Mouse (Mus musculus) urinary bladder, adult 18-20 months (tissue): Measurements from ENCODE around the gene Cct3.
"Not testable (repeated sequence)": the region's sequence is repeated elsewhere in the genome, so short reads cannot be mapped to it uniquely, and the experiment has no call there.

Experiments used
- DNase-seq, 2 experiments: peaks; one replicate each; pipeline ENCODE4 v3.0.0; 2022; ENCODE audit warnings: low spot score in 2 of 2, mixed read lengths in 2 of 2

The Cct3 gene

DNA sequence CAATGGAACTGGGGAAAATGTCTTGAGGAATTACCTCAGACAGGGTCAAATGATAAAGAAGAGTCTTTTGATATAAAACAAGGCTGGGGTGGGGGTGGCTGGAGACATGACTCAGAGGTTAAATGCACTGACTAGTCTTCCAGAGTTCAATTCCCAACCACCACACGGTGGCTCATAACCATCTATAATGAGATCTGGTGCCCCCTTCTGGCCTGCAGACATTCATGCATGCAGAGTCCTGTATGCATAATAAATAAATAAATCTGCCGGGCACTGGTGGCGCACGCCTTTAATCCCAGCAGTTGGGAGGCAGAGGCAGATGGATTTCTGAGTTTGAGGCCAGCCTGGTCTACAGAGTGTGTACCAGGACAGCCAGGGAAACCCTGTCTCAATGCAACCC is 4.9 kb upstream of the Cct3 start:
- DNase-seq = no peak

- not testable (repeated sequence) for DNase-seq
Observed at GRCm38 (mm10) chr3:88295272-88295671, 1.6 kb upstream of the Cct3 start.

DNA sequence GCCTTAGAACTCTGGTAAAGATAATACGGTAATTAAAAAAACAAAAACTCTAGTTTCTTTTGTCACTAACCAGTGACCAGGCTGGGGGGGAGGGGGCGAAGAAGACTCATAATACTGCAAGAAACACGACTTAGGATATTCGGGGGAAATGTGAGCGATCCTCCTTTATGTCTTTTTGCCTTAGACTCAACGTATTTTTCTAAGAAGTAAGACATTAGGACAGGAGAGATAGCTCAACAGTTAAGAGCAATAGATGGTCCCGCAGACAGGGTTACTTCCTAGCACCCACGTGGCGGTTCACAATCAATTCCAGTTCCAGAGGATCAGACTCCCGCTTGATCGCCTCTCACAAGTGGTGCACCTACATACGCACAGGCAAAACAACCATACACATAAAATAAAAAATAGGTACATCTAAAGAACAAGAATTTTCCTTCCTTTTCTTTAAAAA is 781 bp upstream of the Cct3 start:
- no peak for DNase-seq

DNA sequence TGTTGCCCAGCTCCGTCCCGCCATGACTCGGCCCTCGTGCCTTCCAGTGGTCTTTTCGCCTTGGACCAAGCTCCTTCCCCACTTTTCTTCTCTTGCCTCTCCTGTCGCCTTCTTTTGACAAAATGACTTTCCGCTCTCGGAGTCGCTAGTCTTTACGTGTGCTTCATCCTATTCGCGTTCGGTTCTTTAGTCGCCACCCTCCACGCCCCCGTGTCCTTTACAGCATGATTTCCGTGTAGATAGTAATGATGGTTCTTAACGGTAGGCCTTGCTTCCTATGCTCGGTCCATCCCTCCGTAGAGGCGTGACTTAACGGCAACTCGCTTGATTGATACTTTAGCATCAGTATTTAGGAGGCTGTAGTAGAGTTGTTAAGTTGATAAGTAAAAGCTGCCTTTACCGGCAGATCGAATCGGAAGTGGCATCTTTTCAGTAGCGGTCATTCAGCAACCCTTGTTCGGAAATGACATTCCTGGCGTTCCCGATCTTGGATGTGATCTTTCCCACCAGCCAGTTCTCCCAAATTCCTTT is 470 bp downstream of the Cct3 start:
- no peak for DNase-seq

DNA sequence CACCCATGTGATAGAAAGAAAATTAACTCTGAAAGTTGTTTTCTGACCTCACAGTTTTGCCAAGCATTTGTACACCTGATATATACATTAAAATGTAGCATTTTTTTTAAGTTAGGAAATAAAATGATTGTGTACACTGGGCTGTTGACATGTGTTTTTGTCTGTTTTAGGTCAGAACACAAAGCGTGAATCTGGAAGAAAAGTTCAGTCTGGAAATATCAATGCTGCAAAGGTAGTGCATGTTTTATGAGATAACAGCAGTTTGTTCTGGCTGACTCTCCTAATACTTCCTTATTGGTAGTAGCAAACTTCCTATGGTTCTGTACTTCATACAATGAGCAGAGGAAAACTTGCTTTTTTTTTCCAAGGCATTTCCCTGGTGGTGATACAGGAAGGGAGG is 2.3 kb downstream of the Cct3 start:
- DNase-seq = no peak

DNA sequence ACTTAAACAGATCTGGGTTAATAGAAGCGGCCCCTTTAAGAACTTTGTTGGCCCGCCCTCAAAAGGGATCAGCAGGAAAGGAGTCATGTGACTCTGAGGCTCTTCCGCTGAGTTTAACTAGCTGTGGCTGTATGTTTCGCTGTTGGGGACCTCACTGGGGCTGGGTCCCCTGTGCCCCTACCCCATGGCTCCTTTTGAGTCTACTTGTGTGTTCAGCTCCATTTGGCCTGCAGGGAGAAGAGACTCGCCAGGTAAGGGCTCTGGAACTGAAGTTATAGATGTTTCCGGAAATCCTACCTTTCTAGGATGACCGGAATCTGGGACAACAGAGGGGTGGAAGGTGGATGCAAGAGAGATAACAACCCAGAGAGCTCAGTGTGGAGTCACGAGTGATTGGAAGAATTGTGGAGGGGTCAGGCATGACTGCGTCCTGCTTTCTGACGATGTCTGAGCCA is 28.1 kb downstream of the Cct3 start, which contains the start of gene Glmp:
TSS of gene Glmp (plus strand) at position 73 of the 455 bp plus-strand sequence.
- peak; percentile 35 to 43 for DNase-seq

DNA sequence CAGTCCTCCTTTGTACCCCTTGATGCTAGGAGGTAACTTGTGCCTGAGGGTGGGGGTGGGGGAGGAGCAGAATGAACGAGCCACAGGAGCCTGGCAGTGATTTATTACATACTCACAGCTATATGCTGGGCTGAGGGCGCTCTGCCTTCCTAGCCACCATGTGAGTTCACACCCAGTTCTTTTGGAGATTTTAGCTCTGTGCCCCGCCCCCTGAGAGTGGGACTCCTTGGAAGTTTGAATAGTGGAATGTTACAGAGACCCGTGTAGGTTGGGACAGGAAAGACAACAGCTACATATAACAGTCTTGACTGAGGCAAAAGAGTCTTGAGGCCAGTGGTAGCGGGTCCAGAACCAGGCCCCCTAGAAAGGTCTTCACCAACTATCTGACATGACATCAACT is 32.0 kb downstream of the Cct3 start:
- no peak for DNase-seq

- DNase-seq = no peak
Observed at GRCm38 (mm10) chr3:88331282-88331681, 34.4 kb downstream of the Cct3 start.

DNA sequence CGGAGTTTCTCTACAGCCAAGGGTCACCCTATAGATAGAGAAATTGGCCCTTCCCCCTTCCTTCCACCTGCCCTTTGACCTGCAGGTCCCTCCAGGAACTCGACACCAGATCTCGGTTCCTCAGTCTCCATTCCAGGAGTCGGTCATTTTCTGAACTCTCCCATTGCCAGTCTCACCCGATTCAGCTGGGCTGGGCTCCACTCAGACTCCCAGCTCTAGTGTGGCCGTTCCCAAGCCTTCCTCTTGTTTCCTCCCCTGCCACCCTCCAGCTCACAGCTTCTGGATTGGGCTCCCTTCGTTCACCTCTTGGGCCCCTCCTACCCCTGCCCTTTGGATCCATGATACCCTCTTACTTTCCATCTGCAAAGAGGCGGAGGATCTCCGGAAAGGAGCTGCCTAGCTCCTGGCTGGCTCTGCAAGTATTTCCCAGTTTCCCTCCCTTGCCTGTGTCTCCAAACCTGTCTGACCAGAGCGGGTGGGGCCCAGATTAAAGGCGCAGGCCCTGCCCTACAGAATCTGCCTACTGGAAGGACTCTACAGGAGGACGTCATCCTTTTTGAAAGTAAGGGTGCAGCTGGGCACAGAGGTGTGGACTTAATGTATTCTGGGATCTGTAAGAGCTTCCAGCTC is 37.2 kb downstream of the Cct3 start:
- DNase-seq = peak; percentile 52 to 59

DNA sequence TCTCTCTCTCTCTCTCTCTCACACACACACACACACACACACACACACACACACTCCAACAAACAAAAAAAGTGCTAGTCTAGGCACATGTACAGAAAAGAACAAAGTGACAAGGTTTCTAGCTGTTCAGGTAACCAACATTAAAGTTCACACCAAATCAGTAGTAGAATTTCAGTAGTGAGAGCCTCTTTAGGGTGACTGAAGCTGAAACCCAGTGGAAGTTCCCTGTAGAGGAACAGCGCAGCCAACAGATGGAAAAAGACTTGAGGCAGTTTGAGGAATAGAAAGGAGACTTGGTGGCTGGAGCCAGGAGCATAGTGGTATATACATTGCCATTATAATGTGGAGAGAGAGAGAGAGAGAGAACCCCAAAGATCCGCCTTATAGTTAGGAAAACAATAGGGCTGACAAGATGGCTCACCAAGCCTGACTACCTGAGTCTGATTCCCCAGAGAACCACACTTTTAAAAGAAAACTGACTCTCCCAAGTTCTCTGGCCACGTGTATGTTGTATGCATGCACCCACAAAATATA is 38.1 kb downstream of the Cct3 start:
- DNase-seq = no peak

- no peak for DNase-seq
Observed at GRCm38 (mm10) chr3:88335436-88336053, 38.6 kb downstream of the Cct3 start.

GRCm38 (mm10) chr3:88336058-88337013 is 39.4 kb downstream of the Cct3 start, which contains the start of the genes Tmem79 and Smg5:
Tmem79 (minus strand) TSS chr3:88336148.
Smg5 (plus strand) TSS chr3:88336260.
- peak; percentile 92 to 96 for DNase-seq

- DNase-seq = no peak
Observed at GRCm38 (mm10) chr3:88337367-88338020, 40.6 kb downstream of the Cct3 start.

DNA sequence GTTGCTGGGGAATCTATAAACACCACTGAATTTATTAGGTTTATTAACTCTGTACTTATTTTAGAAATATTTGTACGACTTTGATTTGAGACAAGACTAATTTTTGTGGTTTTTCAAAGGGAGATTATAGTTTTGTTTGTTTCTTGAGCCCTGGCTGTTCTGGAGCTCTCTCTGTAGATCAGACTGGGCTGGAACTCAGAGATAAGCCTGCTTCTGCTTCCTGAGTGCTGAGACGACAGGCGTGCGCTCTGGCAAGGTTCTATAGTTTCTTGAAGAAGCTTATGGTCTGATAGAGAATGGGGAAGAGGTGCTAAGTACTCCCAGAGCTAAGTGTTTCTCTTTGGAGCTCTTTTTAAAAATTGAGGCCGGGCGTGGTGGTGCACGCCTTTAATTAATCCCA is 41.4 kb downstream of the Cct3 start:
- no peak for DNase-seq

DNA sequence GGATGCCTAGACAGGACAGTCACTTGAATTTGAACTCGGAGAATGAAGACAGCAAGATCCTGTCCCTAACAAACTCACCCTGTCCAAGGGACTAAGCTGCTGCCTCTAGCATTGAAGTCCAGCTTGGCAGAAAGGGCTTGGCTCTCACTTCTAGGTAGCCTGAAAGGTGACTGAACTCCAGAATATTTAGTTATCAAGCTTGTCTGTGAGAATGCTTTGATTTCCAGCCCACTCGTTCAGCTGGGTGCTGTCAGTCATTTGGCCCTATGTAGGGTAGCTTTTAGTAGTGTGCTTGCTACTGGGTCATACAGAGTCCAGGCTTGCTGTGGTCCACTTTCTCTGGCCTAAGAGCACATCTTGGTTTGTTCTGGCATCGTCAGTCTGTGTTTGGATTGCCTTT is 42.1 kb downstream of the Cct3 start:
- DNase-seq = no peak

DNA sequence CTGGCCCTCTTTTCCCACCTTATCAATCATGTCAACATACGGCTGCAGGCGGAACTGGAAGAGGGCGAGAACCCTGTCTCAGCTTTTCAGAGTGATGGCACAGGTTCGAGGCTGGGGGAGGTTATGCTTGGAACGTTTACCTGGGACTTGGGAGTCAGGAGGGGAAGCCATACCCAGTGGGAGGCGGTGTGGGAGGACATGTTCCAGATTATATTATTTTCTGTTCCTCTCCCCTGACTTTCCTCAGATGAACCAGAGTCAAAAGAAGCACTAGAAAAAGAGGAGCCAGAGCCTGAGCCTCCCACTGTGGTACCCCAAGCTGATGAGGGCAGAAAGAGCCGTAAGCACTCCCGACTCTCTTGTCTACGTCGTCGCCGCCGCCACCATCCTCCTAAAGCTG is 53.8 kb downstream of the Cct3 start:
- no peak for DNase-seq

DNA sequence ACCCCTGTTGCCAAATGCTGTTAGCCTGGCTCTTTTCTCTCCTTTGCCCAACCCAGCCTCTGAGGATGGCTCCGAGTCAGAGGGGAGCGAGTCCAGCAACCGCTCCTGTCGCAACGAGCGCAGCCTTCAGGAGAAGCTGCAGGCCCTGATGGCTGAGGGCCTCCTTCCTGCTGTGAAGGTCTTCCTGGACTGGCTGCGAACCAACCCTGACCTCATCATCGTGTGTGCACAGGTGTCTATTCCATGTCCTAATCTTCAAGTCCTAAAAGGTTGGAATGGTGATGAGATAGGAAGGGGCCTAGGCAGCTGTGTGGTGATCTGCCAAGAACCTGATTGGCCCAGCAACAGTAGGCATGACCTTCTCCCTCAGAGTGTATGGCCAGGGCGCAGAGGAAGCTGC is 56.0 kb downstream of the Cct3 start:
- no peak for DNase-seq

DNA sequence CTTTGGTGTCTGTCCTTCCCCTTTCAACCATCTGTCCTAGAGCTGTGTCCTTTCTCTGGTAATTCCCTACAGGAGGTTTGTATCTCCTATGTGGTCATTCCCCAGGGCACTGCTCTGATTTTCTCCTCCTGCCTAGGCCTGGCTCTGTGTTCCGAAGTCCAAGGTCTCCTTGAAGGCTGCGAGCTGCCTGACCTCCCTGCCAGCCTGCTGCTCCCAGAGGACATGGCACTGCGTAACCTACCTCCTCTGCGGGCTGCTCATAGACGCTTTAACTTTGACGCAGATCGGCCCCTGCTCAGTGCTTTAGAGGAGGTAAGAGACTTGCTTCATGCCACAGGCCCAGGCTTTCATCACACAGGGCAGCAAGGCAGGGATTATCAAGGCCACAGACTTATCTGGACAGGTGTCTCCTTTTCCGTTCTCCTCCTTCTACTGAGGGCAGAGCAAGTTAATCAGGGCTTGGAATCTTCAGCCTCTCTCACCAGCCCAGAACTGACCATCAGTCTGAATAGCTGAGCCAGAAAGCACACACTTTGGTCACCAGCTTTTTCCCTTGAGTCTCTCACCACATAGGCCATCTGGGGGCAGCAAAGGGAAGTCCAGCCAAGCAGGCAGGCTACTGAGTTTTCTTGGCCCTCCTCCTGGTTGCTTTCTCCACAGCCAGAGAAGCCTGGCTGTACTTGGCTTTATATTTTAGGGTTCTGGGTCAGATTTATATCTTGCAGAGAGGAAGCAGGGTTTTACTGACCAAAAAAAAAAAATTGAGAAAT is 57.7 kb downstream of the Cct3 start:
- no peak for DNase-seq

DNA sequence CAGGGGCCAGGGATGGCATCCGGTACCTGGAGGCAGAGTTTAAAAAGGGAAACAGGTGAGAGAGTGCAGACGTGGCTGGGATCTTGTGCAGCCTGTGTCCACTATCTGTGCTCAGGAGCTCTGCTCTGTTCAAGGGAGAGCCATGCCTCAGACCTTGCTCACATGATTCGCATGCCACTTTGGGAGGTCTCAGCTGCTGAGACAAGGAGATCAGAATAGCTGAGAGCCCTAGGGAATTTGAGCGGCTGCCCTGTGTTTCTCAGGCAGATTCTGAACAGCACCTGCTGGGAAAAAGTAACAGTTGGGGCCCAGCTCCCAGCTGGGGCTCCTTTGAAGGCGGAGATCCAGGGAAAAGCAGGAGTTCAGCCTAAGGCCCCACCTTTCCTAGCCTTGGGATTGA is 62.7 kb downstream of the Cct3 start:
- DNase-seq = no peak

- DNase-seq = no peak
Observed at GRCm38 (mm10) chr3:88359989-88360388, 63.1 kb downstream of the Cct3 start.
